Mouse (Mus musculus): ENCODE measurements at regions not wholly inside any gene's neighbourhood (a gene's known extent, or its start where the extent isn't known, plus 50 kb on each side); places are given as distances from the start of the nearest gene placed in this dataset.

- DNase-seq (ENCODE audit: low spot score) = no peak
- Histone ChIP-seq H3K36me3 (no peaks in the 10 kb centered on the region), H3K27me3 (ENCODE audit: insufficient read depth, poor library complexity, severe bottlenecking) (no peaks in the 10 kb centered on the region), H3K4me1 (no peaks in the 10 kb centered on the region), H3K4me3 (no peak overlapping the region), H3K9me3 (no peaks in the 10 kb centered on the region), H3K27ac (no peak overlapping the region)
- WGBS = 95% methylated on average over 6 of the region's 6 CpGs
Observed at GRCm38 (mm10) chr13:101433162-101433561, 334.9 kb downstream of the Pik3r1 start.

GRCm38 (mm10) chr13:101427426-101428221 lies 340.4 kb downstream of the Pik3r1 start:
- 86% methylated on average over 12 of the region's 12 CpGs for WGBS
- Histone ChIP-seq H3K36me3 (no peaks in the 10 kb centered on the region), H3K4me1 (peaks cover 4% of the 10 kb centered on the region; the same call in 1 of the 2 replicates), H3K27ac (no peak overlapping the region), H3K4me3 (no peak overlapping the region), H3K27me3 (ENCODE audit: insufficient read depth, poor library complexity, severe bottlenecking) (no peaks in the 10 kb centered on the region), H3K9me3 (no peaks in the 10 kb centered on the region)
- DNase-seq (ENCODE audit: low spot score) = no peak

- no peaks in the 10 kb centered on the region for H3K9me3 ChIP-seq
- H3K27ac ChIP-seq = no peak overlapping the region
- DNase-seq (ENCODE audit: low spot score) = no peak
- H3K36me3 ChIP-seq = no peaks in the 10 kb centered on the region
- peaks cover 4% of the 10 kb centered on the region; the same call in 1 of the 2 replicates for H3K4me1 ChIP-seq
- WGBS = 69% methylated on average over 5 of the region's 5 CpGs
- no peak overlapping the region for H3K4me3 ChIP-seq
- H3K27me3 ChIP-seq (ENCODE audit: insufficient read depth, poor library complexity, severe bottlenecking) = no peaks in the 10 kb centered on the region
Observed at GRCm38 (mm10) chr13:101426461-101426860, 341.6 kb downstream of the Pik3r1 start.

GRCm38 (mm10) chr13:101422082-101422481 lies 345.9 kb downstream of the Pik3r1 start:
- WGBS = 24% methylated on average over 3 of the region's 3 CpGs
- H3K36me3 ChIP-seq = no peaks in the 10 kb centered on the region
- no peak overlapping the region for H3K27ac ChIP-seq
- H3K9me3 ChIP-seq = no peaks in the 10 kb centered on the region
- peaks cover 21% of the 10 kb centered on the region for H3K4me1 ChIP-seq
- H3K27me3 ChIP-seq (ENCODE audit: insufficient read depth, poor library complexity, severe bottlenecking) = no peaks in the 10 kb centered on the region
- DNase-seq (ENCODE audit: low spot score) = no peak
- H3K4me3 ChIP-seq = no peak overlapping the region

GRCm38 (mm10) chr13:101419457-101420025 lies 348.5 kb downstream of the Pik3r1 start:
- Histone ChIP-seq H3K27ac (no peak overlapping the region), H3K9me3 (no peaks in the 10 kb centered on the region), H3K36me3 (no peaks in the 10 kb centered on the region), H3K4me1 (peaks cover 21% of the 10 kb centered on the region), H3K27me3 (ENCODE audit: insufficient read depth, poor library complexity, severe bottlenecking) (no peaks in the 10 kb centered on the region), H3K4me3 (no peak overlapping the region)
- WGBS = 71% methylated on average over 7 of the region's 7 CpGs
- no peak for DNase-seq (ENCODE audit: low spot score)

GRCm38 (mm10) chr13:101418272-101418671 lies 349.7 kb downstream of the Pik3r1 start:
- no peaks in the 10 kb centered on the region for H3K36me3 ChIP-seq
- no peak overlapping the region for H3K4me3 ChIP-seq
- peaks cover 20% of the 10 kb centered on the region for H3K4me1 ChIP-seq
- H3K9me3 ChIP-seq = no peaks in the 10 kb centered on the region
- H3K27ac ChIP-seq = 0 out of 2 replicates have a peak overlapping the region, but pooled peaks have one; percentile 10
- DNase-seq (ENCODE audit: low spot score) = no peak
- 43% methylated on average over 6 of the region's 6 CpGs for WGBS
- H3K27me3 ChIP-seq (ENCODE audit: insufficient read depth, poor library complexity, severe bottlenecking) = no peaks in the 10 kb centered on the region

- Histone ChIP-seq H3K4me3 (no peak overlapping the region), H3K36me3 (no peaks in the 10 kb centered on the region), H3K9me3 (no peaks in the 10 kb centered on the region), H3K27ac (no peak overlapping the region), H3K27me3 (ENCODE audit: insufficient read depth, poor library complexity, severe bottlenecking) (no peaks in the 10 kb centered on the region), H3K4me1 (no peaks in the 10 kb centered on the region)
- no peak for DNase-seq (ENCODE audit: low spot score)
- WGBS = 79% methylated on average over 4 of the region's 4 CpGs
Observed at GRCm38 (mm10) chr13:101408885-101409284, 359.1 kb downstream of the Pik3r1 start.

GRCm38 (mm10) chr13:101407633-101408032 lies 360.4 kb downstream of the Pik3r1 start:
- Histone ChIP-seq H3K27ac (no peak overlapping the region), H3K4me3 (no peak overlapping the region), H3K36me3 (no peaks in the 10 kb centered on the region), H3K4me1 (no peaks in the 10 kb centered on the region), H3K27me3 (ENCODE audit: insufficient read depth, poor library complexity, severe bottlenecking) (no peaks in the 10 kb centered on the region), H3K9me3 (no peaks in the 10 kb centered on the region)
- 83% methylated on average over 1 of the region's 1 CpGs for WGBS
- no peak for DNase-seq (ENCODE audit: low spot score)

- H3K4me3 ChIP-seq = no peak overlapping the region
- DNase-seq (ENCODE audit: low spot score) = no peak
- H3K27me3 ChIP-seq (ENCODE audit: insufficient read depth, poor library complexity, severe bottlenecking) = no peaks in the 10 kb centered on the region
- no peaks in the 10 kb centered on the region for H3K4me1 ChIP-seq
- WGBS = 87% methylated on average over 5 of the region's 5 CpGs
- H3K36me3 ChIP-seq = no peaks in the 10 kb centered on the region
- no peak overlapping the region for H3K27ac ChIP-seq
- H3K9me3 ChIP-seq = no peaks in the 10 kb centered on the region
Observed at GRCm38 (mm10) chr13:101373581-101374189, 394.3 kb downstream of the Pik3r1 start.

- Histone ChIP-seq H3K4me1 (no peaks in the 10 kb centered on the region), H3K9me3 (no peaks in the 10 kb centered on the region), H3K27me3 (ENCODE audit: insufficient read depth, poor library complexity, severe bottlenecking) (no peaks in the 10 kb centered on the region), H3K36me3 (no peaks in the 10 kb centered on the region), H3K4me3 (no peak overlapping the region), H3K27ac (no peak overlapping the region)
- no peak for DNase-seq (ENCODE audit: low spot score)
- WGBS = 77% methylated on average over 1 of the region's 1 CpGs
Observed at GRCm38 (mm10) chr13:101371906-101372305, 396.1 kb downstream of the Pik3r1 start.

GRCm38 (mm10) chr13:101368170-101368569 lies 399.8 kb downstream of the Pik3r1 start:
- DNase-seq (ENCODE audit: low spot score) = no peak
- H3K27me3 ChIP-seq (ENCODE audit: insufficient read depth, poor library complexity, severe bottlenecking) = no peaks in the 10 kb centered on the region
- WGBS = 66% methylated on average over 5 of the region's 5 CpGs
- no peak overlapping the region for H3K27ac ChIP-seq
- no peaks in the 10 kb centered on the region for H3K36me3 ChIP-seq
- no peaks in the 10 kb centered on the region for H3K9me3 ChIP-seq
- H3K4me3 ChIP-seq = no peak overlapping the region
- no peaks in the 10 kb centered on the region for H3K4me1 ChIP-seq

- H3K27me3 ChIP-seq (ENCODE audit: insufficient read depth, poor library complexity, severe bottlenecking) = no peaks in the 10 kb centered on the region
- H3K4me1 ChIP-seq = no peaks in the 10 kb centered on the region
- 85% methylated on average over 3 of the region's 3 CpGs for WGBS
- H3K4me3 ChIP-seq = no peak overlapping the region
- DNase-seq (ENCODE audit: low spot score) = no peak
- no peaks in the 10 kb centered on the region for H3K36me3 ChIP-seq
- H3K27ac ChIP-seq = no peak overlapping the region
- no peaks in the 10 kb centered on the region for H3K9me3 ChIP-seq
Observed at GRCm38 (mm10) chr13:101355363-101355762, 412.7 kb downstream of the Pik3r1 start.

- 84% methylated on average over 4 of the region's 4 CpGs for WGBS
- DNase-seq (ENCODE audit: low spot score) = no peak
Observed at GRCm38 (mm10) chr13:101351123-101351522, 416.9 kb downstream of the Pik3r1 start.

More at GRCm38 (mm10) chr13:101351123-101351522, 416.9 kb downstream of the Pik3r1 start:
- H3K27ac ChIP-seq = no peak overlapping the region
- no peaks in the 10 kb centered on the region for H3K9me3 ChIP-seq
- H3K4me1 ChIP-seq = no peaks in the 10 kb centered on the region
- H3K4me3 ChIP-seq = no peak overlapping the region
- H3K27me3 ChIP-seq (ENCODE audit: insufficient read depth, poor library complexity, severe bottlenecking) = no peaks in the 10 kb centered on the region
- H3K36me3 ChIP-seq = no peaks in the 10 kb centered on the region

Data from heart, embryonic 10.5 days (tissue).